Mouse (Mus musculus) brain, embryonic 14.5 days (tissue): ENCODE measurements around the gene Dpagt1.

Experiments used
- CTCF ChIP-seq: fragments of 200-500 bp; IDR thresholded peaks from 2 replicates; pipeline ENCODE4 v1.5.1; 2012; ENCODE audit warnings: inconsistent platforms, mild to moderate bottlenecking, moderate library complexity, borderline replicate concordance; ENCODE audit not compliant: insufficient read depth, insufficient read length; ENCODE audit errors: extremely low read depth
- POLR2A ChIP-seq: fragments of 200-500 bp; IDR thresholded peaks from 2 replicates; pipeline ENCODE4 v1.6.1; 2012; ENCODE audit warnings: mild to moderate bottlenecking, inconsistent platforms, borderline replicate concordance; ENCODE audit not compliant: poor library complexity, insufficient read depth, insufficient read length, severe bottlenecking; ENCODE audit errors: extremely low read depth

GRCm38 (mm10) chr9:44332918-44333638 lies 7.3 kb downstream of the Dpagt1 start:
- no peak for TF ChIP-seq POLR2A
- TF ChIP-seq CTCF, result no peak
